Mouse (Mus musculus): ENCODE results near the gene Abl1. TPM values are rescaled to one million over a fixed set of nuclear protein-coding genes. Genes with fewer than 3 reads are reported as not detected.

The Abl1 gene
- total RNA-seq, 2 experiments from 2014 or later, result 25.5 to 28.4 TPM

- intact Hi-C loops (cut with DNase I; ENCODE audit: low total_unique reads), result no loop called here
These were observed 78.9 kb downstream of the Abl1 start for GRCm38 (mm10) chr2:31767104-31767503.

GRCm38 (mm10) chr2:31767815-31768214, 79.6 kb downstream of the Abl1 start:
- intact Hi-C loops (cut with DNase I; ENCODE audit: low total_unique reads), result no loop called here
- DNase-seq, result no peak

More at GRCm38 (mm10) chr2:31767104-31767503, 78.9 kb downstream of the Abl1 start:
- no peak for DNase-seq

GRCm38 (mm10) chr2:31769115-31769514, 80.9 kb downstream of the Abl1 start:
- intact Hi-C loops (cut with DNase I; ENCODE audit: low total_unique reads), result no loop called here
- no peak for DNase-seq

GRCm38 (mm10) chr2:31769631-31770111, 81.5 kb downstream of the Abl1 start:
- intact Hi-C loops (cut with DNase I; ENCODE audit: low total_unique reads), result no loop called here
- DNase-seq, result peak; percentile 71

GRCm38 (mm10) chr2:31770781-31771441, 82.7 kb downstream of the Abl1 start:
- DNase-seq, result peak; percentile 83
- intact Hi-C loops (cut with DNase I; ENCODE audit: low total_unique reads), result no loop called here

- intact Hi-C loops (cut with DNase I; ENCODE audit: low total_unique reads), result no loop called here
- no peak for DNase-seq
These were observed 88.3 kb downstream of the Abl1 start for GRCm38 (mm10) chr2:31776479-31776878.

- no peak for DNase-seq
- intact Hi-C loops (cut with DNase I; ENCODE audit: low total_unique reads), result no loop called here
These were observed 91.1 kb downstream of the Abl1 start for GRCm38 (mm10) chr2:31779258-31779657.

- intact Hi-C loops (cut with DNase I; ENCODE audit: low total_unique reads), result loop anchor here (10.0 kb wide), 1 partner anchor 58 kb away; no protein-coding TSS in a partner anchor
- DNase-seq, result no peak
These were observed 94.9 kb downstream of the Abl1 start for GRCm38 (mm10) chr2:31782958-31783602.

GRCm38 (mm10) chr2:31785074-31785473, 96.9 kb downstream of the Abl1 start:
- peak; percentile 66 for DNase-seq
- intact Hi-C loops (cut with DNase I; ENCODE audit: low total_unique reads), result loop anchor here (5.0 to 10.0 kb wide), 2 partner anchors 60 to 103 kb away; no protein-coding TSS in a partner anchor

- DNase-seq, result peak; percentile 83
- intact Hi-C loops (cut with DNase I; ENCODE audit: low total_unique reads), result loop anchor here (5.0 to 10.0 kb wide), 2 partner anchors 62 to 105 kb away; no protein-coding TSS in a partner anchor
These were observed 98.9 kb downstream of the Abl1 start for GRCm38 (mm10) chr2:31787029-31787428.

GRCm38 (mm10) chr2:31788227-31788626, 100.1 kb downstream of the Abl1 start:
- DNase-seq, result no peak
- intact Hi-C loops (cut with DNase I; ENCODE audit: low total_unique reads), result loop anchor here (5.0 to 10.0 kb wide), 2 partner anchors 63 to 106 kb away; no protein-coding TSS in a partner anchor

GRCm38 (mm10) chr2:31789215-31789614, 101.0 kb downstream of the Abl1 start:
- intact Hi-C loops (cut with DNase I; ENCODE audit: low total_unique reads), result loop anchor here (5.0 to 10.0 kb wide), 2 partner anchors 64 to 107 kb away; no protein-coding TSS in a partner anchor
- DNase-seq, result no peak

GRCm38 (mm10) chr2:31790728-31791251, 102.6 kb downstream of the Abl1 start:
- DNase-seq, result no peak
- intact Hi-C loops (cut with DNase I; ENCODE audit: low total_unique reads), result loop anchor here (10.0 kb wide), 1 partner anchor 306 kb away; no protein-coding TSS in a partner anchor

- DNase-seq, result no peak
- intact Hi-C loops (cut with DNase I; ENCODE audit: low total_unique reads), result loop anchor here (10.0 kb wide), 1 partner anchor 306 kb away; no protein-coding TSS in a partner anchor
These were observed 103.1 kb downstream of the Abl1 start for GRCm38 (mm10) chr2:31791260-31791659.

GRCm38 (mm10) chr2:31792611-31793010, 104.4 kb downstream of the Abl1 start:
- intact Hi-C loops (cut with DNase I; ENCODE audit: low total_unique reads), result loop anchor here (10.0 kb wide), 1 partner anchor 308 kb away; no protein-coding TSS in a partner anchor

GRCm38 (mm10) chr2:31796943-31797342, 108.8 kb downstream of the Abl1 start:
- peak; percentile 63 for DNase-seq
- intact Hi-C loops (cut with DNase I; ENCODE audit: low total_unique reads), result loop anchor here (10.0 kb wide), 1 partner anchor 312 kb away; no protein-coding TSS in a partner anchor

More at GRCm38 (mm10) chr2:31792611-31793010, 104.4 kb downstream of the Abl1 start:
- no peak for DNase-seq

- no peak for DNase-seq
- intact Hi-C loops (cut with DNase I; ENCODE audit: low total_unique reads), result no loop called here
These were observed 113.2 kb downstream of the Abl1 start for GRCm38 (mm10) chr2:31801416-31801815.

- no peak for DNase-seq
- intact Hi-C loops (cut with DNase I; ENCODE audit: low total_unique reads), result no loop called here
These were observed 114.6 kb downstream of the Abl1 start for GRCm38 (mm10) chr2:31802811-31803210.

GRCm38 (mm10) chr2:31803480-31803879, 115.3 kb downstream of the Abl1 start:
- intact Hi-C loops (cut with DNase I; ENCODE audit: low total_unique reads), result no loop called here
- DNase-seq, result no peak

Data from gastrocnemius, postnatal 14 days (tissue).